Mouse (Mus musculus): ENCODE results near the gene Lima1. TPM values are rescaled to one million over a fixed set of nuclear protein-coding genes. Genes with fewer than 3 reads are reported as not detected.
A peak's percentile ranks its signal among the peaks of the same experiment; 100 is the strongest.

Gene Lima1
- polyA plus RNA-seq, 2 experiments, result 76.0 to 81.2 TPM

DNA sequence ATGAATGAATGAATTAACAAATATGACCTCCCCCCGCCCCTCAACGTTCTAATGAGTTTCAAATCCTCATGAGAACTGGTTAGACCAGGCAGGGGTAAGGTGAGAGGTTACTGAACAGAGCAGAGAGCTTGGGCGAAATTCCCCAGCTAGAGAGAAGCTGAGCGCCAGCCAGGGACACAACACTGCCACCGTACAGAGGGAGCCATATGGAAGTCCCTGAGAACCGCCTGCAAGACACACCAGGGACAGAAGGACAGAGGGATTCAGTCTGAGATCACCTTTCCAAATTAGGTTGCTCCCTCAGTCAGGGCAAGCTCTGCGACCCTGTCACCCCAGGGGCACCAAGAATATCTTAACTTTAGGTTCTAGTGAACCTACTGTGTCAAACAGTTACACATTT, 37.7 kb downstream of the Lima1 start:
- H3K36me3 ChIP-seq (ENCODE audit: control insufficient read depth, insufficient read depth, low read length), result no peaks in the 10 kb centered on the region
- DNase-seq (ENCODE audit: low spot score) (no peak), ATAC-seq (ENCODE audit: low FRiP score, low read depth) (no peak)
- H3K27ac ChIP-seq (replicated peaks; ENCODE audit: low read depth, low read length), result no peak overlapping the region
- no peak overlapping the region for H3K4me3 ChIP-seq (replicated peaks; ENCODE audit: low read length)
- no peak for TF ChIP-seq POLR2A (IDR thresholded peaks at IDR 0.05; ENCODE audit: borderline replicate concordance, extremely low read depth, insufficient read depth, insufficient read length)
- WGBS, result 77% methylated on average over 7 of the region's 7 CpGs
- no peaks in the 10 kb centered on the region for H3K27me3 ChIP-seq (ENCODE audit: control insufficient read depth, insufficient read depth, low read length)
- H3K4me2 ChIP-seq (replicated peaks; ENCODE audit: low read depth, low read length, severe bottlenecking), result no peak overlapping the region
- H3K9ac ChIP-seq (ENCODE audit: low read depth, low read length, severe bottlenecking), result no peak overlapping the region
- H3K4me1 ChIP-seq (ENCODE audit: control insufficient read depth, insufficient read depth, low read length), result 0 out of 2 replicates have a peak, but pooled peaks cover 5% of the 10 kb centered on the region
- no peaks in the 10 kb centered on the region for H3K9me3 ChIP-seq (ENCODE audit: control insufficient read depth, low read length)

DNA sequence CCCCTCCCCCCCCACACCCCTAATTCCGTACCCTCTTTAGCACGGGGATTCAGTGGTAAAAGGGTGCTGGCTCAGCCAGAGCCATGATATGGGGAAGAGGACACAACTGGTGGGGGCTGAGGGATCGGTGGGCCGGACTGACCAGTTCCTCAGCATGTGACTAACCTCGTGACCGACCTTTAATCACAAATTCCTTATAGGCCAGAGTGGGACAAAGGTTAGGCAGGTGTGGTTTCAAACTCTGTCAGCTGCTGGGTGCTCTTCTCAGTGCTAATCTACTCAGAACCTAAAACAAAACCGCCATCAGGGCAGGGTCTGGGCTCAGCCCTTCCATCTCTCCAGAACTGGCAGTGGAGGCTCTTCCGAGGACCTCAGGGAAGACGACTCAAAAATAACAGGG, 40.1 kb downstream of the Lima1 start:
- H3K9me3 ChIP-seq (ENCODE audit: control insufficient read depth, low read length), result no peaks in the 10 kb centered on the region
- H3K4me2 ChIP-seq (replicated peaks; ENCODE audit: low read depth, low read length, severe bottlenecking), result no peak overlapping the region
- no peak for TF ChIP-seq POLR2A (IDR thresholded peaks at IDR 0.05; ENCODE audit: borderline replicate concordance, extremely low read depth, insufficient read depth, insufficient read length)
- WGBS, result 64% methylated on average over 9 of the region's 9 CpGs
- H3K9ac ChIP-seq (ENCODE audit: low read depth, low read length, severe bottlenecking), result 0 out of 2 replicates have a peak overlapping the region, but pooled peaks have one; percentile 12
- DNase-seq (ENCODE audit: low spot score) (no peak), ATAC-seq (ENCODE audit: low FRiP score, low read depth) (peak; percentile 53; the same call in 1 of the 2 replicates)
- H3K27ac ChIP-seq (replicated peaks; ENCODE audit: low read depth, low read length), result no peak overlapping the region; the same call in 1 of the 2 replicates
- no peaks in the 10 kb centered on the region for H3K27me3 ChIP-seq (ENCODE audit: control insufficient read depth, insufficient read depth, low read length)
- no peak overlapping the region for H3K4me3 ChIP-seq (replicated peaks; ENCODE audit: low read length)
- no peaks in the 10 kb centered on the region for H3K36me3 ChIP-seq (ENCODE audit: control insufficient read depth, insufficient read depth, low read length)
- 0 out of 2 replicates have a peak, but pooled peaks cover 5% of the 10 kb centered on the region for H3K4me1 ChIP-seq (ENCODE audit: control insufficient read depth, insufficient read depth, low read length)

DNA sequence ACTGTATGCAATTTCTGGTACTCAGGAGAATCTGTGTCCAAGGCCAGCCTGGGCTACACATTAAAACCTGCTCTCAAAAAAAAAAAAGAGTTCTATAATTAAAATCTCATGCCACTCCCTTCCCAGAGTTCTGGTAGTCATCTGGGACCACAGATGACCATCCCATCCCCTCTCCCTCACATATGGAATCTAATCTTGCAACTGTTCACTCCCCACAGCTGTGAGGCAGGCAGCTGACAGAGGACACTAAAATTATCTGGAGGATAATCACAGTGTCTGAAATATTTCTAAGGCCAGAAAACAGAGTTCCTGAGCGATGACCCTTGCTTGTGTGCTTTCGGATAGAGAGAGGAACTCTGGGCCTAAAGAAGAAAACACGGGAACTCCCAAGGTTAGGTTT, 40.6 kb downstream of the Lima1 start:
- Histone ChIP-seq H3K9ac (ENCODE audit: low read depth, low read length, severe bottlenecking) (no peak overlapping the region), H3K27ac (replicated peaks; ENCODE audit: low read depth, low read length) (no peak overlapping the region), H3K36me3 (ENCODE audit: control insufficient read depth, insufficient read depth, low read length) (no peaks in the 10 kb centered on the region), H3K4me2 (replicated peaks; ENCODE audit: low read depth, low read length, severe bottlenecking) (no peak overlapping the region), H3K4me3 (replicated peaks; ENCODE audit: low read length) (no peak overlapping the region), H3K27me3 (ENCODE audit: control insufficient read depth, insufficient read depth, low read length) (no peaks in the 10 kb centered on the region), H3K9me3 (ENCODE audit: control insufficient read depth, low read length) (no peaks in the 10 kb centered on the region), H3K4me1 (ENCODE audit: control insufficient read depth, insufficient read depth, low read length) (0 out of 2 replicates have a peak, but pooled peaks cover 5% of the 10 kb centered on the region)
- ATAC-seq (ENCODE audit: low FRiP score, low read depth) (0 out of 2 replicates have a peak, but pooled peaks have one; percentile 53), DNase-seq (ENCODE audit: low spot score) (no peak)
- TF ChIP-seq POLR2A (IDR thresholded peaks at IDR 0.05; ENCODE audit: borderline replicate concordance, extremely low read depth, insufficient read depth, insufficient read length), result no peak
- WGBS, result 80% methylated on average over 3 of the region's 3 CpGs

DNA sequence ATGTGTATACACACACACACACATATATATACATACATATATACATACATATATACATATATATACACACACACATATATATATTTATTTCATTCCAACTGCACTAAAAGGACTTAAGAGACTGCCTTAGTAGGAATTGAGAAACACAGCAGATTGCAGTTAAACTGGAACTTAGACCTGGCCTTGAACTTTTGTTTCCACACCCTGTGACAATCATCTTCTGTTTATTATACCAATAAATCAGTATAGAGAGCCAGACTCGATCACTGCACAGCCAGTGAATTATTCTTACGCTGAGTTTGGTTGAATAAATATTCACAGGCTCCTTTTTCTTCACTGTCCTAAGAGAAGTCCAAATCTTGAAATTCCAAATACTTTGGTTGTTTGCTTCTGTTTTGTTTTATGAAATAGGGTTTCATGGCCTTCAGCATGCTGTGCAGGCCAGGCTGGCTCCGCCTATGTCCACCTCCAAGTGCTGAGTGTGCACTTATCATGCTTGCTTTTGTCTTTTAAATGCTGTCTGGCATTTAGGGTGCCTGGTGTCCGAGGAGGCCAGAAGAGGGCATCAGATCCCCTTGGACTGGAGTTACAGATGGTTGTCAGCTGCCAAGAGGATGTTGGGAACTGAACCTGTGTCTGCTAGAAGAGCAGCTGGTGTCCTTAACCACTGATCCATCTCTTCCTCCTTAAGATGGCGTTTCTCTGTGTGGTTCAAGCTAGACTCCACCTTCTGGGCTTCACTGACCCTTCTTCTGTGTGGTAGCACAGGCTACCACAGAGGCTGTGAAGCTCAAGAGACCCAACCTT, 41.4 kb downstream of the Lima1 start:
- Histone ChIP-seq H3K4me3 (replicated peaks; ENCODE audit: low read length) (no peak overlapping the region), H3K27me3 (ENCODE audit: control insufficient read depth, insufficient read depth, low read length) (no peaks in the 10 kb centered on the region), H3K9ac (ENCODE audit: low read depth, low read length, severe bottlenecking) (no peak overlapping the region), H3K4me2 (replicated peaks; ENCODE audit: low read depth, low read length, severe bottlenecking) (no peak overlapping the region), H3K4me1 (ENCODE audit: control insufficient read depth, insufficient read depth, low read length) (0 out of 2 replicates have a peak, but pooled peaks cover 5% of the 10 kb centered on the region), H3K36me3 (ENCODE audit: control insufficient read depth, insufficient read depth, low read length) (no peaks in the 10 kb centered on the region), H3K9me3 (ENCODE audit: control insufficient read depth, low read length) (no peaks in the 10 kb centered on the region), H3K27ac (replicated peaks; ENCODE audit: low read depth, low read length) (no peak overlapping the region)
- WGBS, result 69% methylated on average over 5 of the region's 5 CpGs
- TF ChIP-seq POLR2A (IDR thresholded peaks at IDR 0.05; ENCODE audit: borderline replicate concordance, extremely low read depth, insufficient read depth, insufficient read length), result no peak
- ATAC-seq (ENCODE audit: low FRiP score, low read depth), result no peak
- no peak for DNase-seq (ENCODE audit: low spot score)

DNA sequence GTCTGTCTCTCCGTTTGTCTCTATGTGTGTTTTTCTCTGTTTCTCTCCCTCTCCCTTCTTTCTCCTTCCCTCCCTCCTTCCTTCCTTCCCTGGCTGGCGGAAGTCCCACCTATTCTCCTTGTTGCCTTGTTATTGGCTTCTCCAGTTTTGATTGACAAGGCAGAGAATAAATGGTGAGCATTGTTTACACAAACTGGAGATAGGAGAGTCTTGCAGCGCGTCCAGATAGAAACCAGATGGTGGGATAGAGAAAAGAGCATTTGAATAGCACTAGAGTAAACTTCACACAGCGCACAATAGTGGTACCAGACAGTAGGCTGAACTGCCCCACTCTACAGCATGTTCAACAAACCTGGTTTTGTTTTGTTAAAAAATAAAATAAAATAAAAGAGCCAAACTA, 43.7 kb downstream of the Lima1 start:
- WGBS, result 60% methylated on average over 5 of the region's 5 CpGs
- ATAC-seq (ENCODE audit: low FRiP score, low read depth), result no peak
- H3K27ac ChIP-seq (replicated peaks; ENCODE audit: low read depth, low read length), result no peak overlapping the region

More for the DNA sequence above, 43.7 kb downstream of the Lima1 start:
- Histone ChIP-seq H3K27me3 (ENCODE audit: control insufficient read depth, insufficient read depth, low read length) (no peaks in the 10 kb centered on the region), H3K4me1 (ENCODE audit: control insufficient read depth, insufficient read depth, low read length) (0 out of 2 replicates have a peak, but pooled peaks cover 5% of the 10 kb centered on the region), H3K4me2 (replicated peaks; ENCODE audit: low read depth, low read length, severe bottlenecking) (no peak overlapping the region), H3K36me3 (ENCODE audit: control insufficient read depth, insufficient read depth, low read length) (no peaks in the 10 kb centered on the region), H3K4me3 (replicated peaks; ENCODE audit: low read length) (no peak overlapping the region), H3K9me3 (ENCODE audit: control insufficient read depth, low read length) (no peaks in the 10 kb centered on the region), H3K9ac (ENCODE audit: low read depth, low read length, severe bottlenecking) (no peak overlapping the region)
- TF ChIP-seq POLR2A (IDR thresholded peaks at IDR 0.05; ENCODE audit: borderline replicate concordance, extremely low read depth, insufficient read depth, insufficient read length), result no peak
- DNase-seq (ENCODE audit: low spot score), result no peak
